Mouse (Mus musculus) 416B (cell line): ENCODE measurements at regions not wholly inside any gene's neighbourhood (a gene's known extent, or its start where the extent isn't known, plus 50 kb on each side); places are given as distances from the start of the nearest gene placed in this dataset.

Source experiments
- DNase-seq: peaks from one replicate; pipeline ENCODE4 v3.0.0; 2011; ENCODE audit warnings: low read depth

- DNase-seq: no peak
Measured at GRCm38 (mm10) chr13:37503898-37504297, 158.9 kb downstream of the Ly86 start.

DNA sequence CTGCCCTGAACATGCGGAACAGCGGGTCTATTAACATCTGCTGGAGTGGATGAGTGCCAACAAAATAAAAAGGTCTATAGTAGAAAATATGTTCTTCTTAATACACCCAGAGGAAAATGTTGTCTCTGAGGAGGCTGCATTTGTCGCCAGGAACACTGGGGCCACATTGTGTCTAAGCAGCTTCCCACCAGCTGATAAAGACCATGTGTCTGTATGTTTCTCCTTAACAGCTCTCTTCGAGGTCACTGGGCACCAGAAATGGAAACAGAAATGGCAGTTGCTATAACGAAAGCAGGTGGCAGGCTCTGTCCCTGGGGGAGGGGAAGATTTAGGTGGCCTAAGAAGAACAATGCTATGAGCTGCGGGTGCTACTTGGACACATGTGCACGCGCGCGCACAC lies 159.4 kb downstream of the Ly86 start:
- peak; percentile 36 for DNase-seq

DNA sequence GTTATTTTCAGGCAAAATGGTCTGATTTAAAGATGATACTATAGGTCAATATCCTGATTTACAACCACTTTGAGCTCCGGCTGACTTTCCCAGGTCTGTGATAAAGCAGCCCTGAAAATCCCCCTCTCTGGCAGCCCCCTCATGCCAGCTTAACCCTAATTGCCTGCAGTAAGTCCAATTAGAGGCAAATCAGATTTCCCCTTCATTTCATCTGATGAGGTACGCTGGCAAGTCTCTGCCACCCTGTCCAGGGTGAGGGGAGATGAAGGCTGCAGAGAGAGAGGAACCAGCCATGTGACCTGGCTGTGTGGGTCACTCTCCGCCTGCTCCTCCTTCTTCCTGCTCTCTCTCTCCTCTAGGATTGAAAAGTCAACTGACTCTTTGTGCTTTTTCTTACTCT lies 160.6 kb downstream of the Ly86 start:
- no peak for DNase-seq

DNA sequence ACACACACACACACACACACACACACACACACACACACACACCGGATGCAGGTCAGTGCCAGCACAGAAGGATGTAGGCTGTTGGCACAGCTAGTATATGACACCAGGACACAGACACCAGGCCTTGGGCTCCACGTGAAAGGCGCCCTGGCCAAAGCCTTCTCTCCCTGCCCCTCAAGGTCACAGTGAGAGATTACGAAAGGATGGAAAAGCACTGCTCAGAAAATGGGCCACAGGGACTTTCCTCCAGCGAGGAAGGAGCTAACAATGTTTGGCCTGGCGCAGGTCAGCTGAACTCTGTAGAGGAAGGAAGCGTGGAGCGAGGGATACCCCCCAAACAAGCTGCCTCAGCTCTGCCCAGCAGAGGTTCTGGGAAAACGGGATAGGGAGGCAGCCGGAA lies 161.0 kb downstream of the Ly86 start:
- DNase-seq: peak; percentile 78

DNA sequence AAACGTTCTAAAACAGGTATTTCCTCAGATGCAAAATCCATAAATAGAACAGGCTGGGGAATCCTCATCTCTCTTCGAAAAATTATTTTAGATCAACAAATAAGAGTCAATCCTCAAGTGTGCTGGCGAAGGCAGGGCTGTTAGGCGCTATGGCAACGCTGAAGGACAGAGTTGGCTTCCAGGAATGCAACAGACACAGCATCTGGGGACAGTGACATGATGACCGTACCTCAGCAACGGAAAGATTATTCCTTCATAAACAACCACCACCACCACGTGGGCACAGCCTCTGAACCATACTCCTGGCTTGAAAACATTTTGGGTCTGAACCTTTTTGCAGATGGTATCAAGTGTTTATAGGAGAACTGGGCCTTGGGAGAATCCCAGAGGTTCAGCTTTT lies 161.7 kb downstream of the Ly86 start:
- DNase-seq: no peak

DNA sequence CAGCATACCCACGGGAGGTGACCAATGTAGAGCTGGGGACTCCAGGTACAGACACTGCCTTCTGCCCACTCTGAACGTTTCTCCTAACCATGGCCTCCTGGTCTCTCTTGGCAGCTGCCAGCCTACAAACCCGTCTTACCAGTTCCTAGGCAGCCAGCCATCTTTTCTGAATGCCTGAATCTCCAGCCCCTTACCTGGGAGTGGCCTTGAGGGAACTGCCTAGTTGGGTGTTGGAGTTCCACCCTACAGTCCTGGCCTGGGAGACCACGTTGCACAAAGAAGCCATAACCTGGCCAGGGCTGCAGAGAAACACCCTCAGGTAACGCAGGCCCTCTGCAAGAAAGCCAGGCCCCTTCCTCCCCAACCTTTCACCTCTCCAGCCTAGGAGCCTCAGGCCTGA lies 162.1 kb downstream of the Ly86 start:
- no peak for DNase-seq

DNA sequence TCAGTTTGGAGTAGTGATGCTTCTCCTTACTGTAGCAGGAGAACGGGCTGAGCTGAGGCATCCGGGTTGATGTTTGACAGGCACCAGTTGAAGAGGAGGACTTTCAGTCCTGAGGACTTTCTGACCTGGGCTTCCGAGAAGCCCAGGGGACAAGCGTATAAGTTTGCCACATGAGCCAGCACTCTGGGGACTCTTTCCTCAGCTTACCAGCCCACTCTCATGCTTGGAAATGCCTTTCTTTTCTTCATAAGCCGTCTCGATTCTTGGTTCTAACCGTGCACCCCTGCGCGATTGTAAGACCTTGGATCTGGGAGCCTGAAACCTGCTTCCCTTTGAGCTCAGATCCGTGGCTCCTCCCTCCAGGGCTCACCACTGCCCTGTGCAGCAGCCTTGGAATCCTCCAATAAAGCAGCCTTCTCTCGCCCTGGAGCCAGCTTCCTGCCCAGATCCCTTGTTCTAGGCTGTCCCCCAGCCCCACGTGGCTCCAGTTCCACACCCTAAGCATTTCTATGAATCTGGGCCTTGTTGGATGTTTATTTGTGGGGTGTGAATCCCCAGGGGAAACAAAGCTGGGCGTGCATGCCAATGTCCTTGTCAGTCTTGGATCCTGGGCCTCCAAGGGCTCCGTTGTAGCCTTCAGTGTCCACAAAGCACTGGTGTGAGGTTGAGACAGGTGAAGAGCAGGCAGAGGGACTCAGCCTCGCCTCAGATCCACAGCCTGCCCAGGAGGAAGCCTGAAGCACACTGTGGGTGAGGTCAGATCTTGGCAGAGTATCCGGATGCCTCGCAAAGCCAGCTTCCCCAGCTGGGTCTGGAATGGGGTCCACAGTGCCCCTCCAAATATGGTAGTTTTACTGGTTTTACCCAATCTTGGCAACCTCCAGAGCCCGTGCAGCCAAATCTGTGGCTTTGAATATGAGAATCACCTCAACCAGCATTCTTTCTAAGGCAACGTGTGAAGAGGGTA lies 163.7 kb downstream of the Ly86 start:
- DNase-seq: peak; percentile 78

GRCm38 (mm10) chr13:37509352-37509851 lies 164.4 kb downstream of the Ly86 start:
- DNase-seq: peak; percentile 98

DNA sequence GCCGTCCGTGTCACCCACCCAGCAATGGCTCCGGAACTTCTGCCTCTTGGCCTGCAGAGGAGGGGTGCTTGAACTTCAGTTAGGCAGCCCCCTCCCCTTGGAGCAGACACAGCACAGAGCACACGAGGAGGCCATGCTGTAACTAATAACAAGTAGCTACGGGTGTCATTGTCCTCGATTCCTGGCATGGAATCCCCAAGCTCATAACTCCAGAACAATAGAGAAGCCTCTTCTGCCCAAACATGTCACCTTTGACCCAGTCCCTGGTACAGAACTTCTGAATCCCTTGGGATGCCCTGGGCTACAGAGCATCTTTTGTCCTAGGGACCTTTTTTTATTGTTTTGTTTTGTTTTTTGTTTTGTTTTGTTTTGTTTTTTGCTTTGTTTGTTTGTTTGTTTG lies 165.5 kb downstream of the Ly86 start:
- no peak for DNase-seq

GRCm38 (mm10) chr13:37511006-37511405 lies 166.0 kb downstream of the Ly86 start:
- no peak for DNase-seq

DNA sequence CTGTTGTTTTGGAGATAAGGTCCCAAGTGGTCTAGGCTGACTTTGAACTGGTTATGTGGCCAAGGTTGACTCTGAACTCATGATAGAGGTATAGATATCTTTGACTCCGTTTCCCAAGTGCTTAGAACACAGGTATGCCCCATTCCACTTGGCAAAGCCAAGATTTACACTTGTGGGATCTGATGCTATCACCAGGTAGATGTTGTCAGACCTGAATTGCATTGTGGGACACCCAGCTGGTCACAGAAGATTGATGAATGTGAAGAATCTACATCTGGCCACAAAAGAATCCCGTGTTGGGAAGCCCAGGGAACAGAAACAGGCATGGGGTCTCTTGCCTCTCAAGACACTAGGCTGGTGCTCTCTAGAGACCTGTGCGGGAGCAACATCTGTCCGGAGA lies 166.4 kb downstream of the Ly86 start:
- DNase-seq: no peak

DNA sequence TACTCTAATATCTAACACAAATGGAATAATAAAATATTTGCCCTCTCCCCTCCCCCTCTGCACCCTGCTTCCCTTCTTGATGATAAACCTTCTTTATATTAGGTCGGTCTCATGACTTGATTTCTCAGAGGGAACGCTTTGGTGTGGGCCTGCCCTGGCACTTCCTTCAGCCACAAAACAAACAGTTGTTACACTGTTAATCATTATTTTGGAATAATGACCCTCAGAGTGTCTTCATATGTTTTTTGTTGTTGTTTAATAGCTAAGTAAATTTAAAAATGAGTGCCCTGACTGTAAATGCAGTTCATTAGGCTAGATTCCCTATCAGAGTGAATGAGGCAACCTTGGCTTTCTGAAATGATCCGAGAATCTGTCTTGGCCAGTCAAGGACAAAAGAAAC lies 167.8 kb downstream of the Ly86 start:
- no peak for DNase-seq

DNA sequence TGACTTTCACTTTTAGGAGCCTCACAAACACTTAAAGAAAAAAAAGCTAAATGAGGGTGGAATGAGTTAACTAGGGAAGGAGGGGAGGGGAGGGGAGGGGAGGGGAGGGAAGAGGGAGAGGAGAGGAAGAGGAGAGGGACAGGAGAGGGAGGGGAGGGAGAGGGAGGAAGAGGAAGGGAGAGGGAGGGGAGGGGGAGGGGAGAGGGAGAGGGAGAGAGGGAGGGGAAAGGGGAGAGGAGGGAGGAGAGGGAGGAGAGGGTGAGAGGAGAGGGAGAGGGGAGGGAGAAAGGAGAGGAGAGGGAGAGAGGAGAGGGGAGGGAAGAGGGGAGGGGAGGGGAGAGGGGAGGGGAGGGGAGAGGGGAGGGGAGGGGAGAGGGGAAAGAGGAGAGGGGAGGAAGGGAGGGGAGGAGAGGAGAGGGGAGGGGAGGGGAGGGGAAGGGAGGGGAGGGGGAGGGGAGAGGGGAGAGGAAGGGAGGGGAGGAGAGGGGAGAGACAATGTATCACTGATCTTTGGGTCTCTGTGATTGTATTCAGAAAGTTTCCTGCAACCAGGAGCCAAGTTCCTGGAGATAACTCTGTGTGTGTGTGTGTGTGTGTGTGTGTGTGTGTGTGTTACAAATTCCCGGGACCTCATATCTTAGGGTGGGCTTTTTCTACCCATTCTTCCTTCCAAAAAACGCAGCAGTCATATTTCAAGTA lies 168.3 kb downstream of the Ly86 start:
- DNase-seq: peak; percentile 28

GRCm38 (mm10) chr13:37513905-37514607 lies 169.0 kb downstream of the Ly86 start:
- DNase-seq: peak; percentile 22

DNA sequence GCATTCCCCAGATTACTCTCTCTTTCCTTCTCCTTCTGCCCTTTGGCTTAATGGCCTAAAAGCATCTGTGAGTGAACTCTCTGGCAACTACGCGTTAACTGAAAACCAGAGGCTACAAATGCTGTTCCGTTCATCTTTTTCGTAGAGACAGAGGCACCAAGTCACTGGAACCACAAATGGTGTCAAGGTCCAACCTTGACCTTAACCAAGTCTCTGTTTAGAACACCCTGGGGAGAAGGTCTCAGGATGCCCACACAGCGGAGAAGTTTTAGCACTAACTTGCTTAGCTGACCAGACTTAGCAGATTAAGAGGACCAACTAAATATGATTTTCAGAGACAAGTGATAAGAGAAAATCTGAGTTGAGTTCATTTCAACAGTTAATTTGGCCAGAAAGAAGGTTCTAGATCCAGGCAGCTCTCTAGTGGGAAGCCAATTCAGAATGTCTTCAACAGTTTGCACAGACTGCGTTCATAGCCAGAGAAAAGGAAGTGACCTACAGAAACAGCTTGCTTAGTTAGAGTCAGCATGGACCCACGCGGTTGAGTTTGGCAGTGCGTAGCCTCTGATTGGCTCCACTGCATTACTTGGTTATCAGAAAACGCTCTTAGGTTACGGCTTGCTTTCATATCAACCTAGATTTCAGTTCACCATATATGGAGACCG lies 169.8 kb downstream of the Ly86 start:
- DNase-seq: no peak

DNA sequence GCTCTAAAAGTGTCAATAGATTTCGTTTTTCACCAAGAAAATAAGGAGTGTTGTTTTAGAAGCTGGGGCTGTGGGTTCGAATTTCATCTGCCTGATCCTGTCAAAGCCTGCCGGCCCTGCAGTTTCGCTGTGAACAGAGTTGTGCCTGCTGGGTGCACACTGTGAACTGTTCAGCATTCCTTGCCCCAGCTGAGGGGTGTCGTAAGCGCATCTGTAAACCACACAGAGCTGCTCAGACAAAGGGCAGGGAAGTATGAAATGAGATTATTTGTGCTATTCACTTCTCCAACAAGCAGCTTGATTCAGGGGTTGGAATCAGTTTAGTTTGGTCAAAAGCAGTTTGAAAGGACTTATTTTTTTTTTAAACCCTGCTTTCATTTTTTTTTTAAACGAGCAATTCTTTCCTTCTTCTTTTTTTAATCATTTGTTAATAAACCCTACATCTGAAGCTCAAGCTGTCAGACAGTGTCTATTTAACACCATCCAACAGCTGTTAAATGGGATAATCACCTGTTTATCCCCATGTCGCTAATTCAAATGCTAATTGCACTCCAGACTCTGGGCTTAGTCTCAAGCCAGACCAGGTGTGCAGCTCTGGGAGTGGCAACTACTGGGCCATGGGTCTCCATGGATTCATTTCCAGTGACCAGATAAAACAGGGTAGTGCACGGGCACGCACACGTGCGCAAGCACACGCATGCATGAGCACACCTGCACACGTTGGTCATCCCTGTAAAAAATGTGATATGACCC lies 172.2 kb downstream of the Ly86 start:
- DNase-seq: peak; percentile 38

DNA sequence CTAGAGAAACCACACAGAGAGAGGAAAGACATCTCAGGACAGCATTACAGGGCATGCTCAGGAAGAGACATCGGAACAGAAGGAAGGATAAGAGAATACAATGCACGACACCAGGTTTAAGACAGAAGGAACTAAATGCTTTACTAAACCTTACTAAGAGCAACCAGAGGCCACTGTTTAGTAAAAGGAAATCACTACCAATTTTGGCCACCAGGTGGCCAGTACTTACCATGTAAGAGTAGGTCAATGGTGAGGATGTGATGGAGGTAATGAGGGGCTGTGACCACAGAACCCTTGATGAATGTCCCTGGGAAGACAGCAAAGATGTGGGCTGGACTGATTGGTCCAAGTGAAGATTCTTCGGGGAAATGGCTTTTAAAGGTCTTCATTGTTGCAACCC lies 174.9 kb downstream of the Ly86 start:
- peak; percentile 90 for DNase-seq

DNA sequence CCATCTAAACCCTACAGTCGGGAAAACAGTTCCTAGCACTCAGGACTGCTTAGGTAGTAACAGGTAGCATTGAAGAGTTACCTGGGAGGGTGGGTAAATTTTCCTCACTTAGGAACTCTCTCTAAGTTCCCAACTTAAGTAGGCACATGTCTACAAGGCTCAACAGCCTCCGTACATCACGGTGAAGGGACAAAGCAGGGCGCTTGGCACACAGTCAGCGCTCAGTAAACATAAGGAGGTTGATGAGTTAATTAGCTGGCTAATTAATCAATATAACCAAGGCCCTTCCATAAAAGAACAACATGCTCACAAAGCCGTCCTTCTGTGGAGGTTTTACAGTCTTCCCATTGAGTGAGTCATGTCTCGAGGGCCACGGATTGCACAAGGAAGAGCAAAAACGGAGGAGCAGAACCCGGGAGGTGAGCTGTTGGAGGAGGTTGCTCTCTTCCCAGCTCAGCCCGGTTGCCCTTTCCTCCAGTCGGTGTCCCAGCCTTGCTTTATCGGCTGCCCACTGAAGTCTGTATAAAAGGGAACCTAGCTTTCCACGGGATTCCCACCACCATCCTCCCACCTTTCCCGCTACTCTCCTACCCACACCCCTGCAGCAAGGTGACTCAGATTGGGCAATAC lies 180.2 kb downstream of the Ly86 start:
- DNase-seq: no peak

DNA sequence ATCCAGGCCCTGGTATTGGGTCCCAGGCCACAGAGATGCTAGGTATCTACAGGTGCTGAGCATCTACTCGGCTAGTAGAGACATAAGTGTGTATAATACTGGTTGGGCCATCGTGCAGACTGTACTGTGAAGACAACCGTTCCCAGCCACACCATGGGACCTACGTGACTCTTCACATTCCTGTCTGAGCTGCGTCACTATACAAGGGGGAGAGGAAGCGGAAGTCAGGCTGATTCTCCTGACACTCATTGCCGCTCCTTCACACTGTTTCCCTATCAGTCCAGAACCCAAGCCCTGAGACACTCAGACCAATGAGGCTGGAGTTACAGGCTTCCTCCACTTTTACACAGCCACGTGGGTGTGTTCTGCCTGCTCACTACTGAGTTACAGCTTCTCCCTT lies 181.1 kb downstream of the Ly86 start:
- no peak for DNase-seq

DNA sequence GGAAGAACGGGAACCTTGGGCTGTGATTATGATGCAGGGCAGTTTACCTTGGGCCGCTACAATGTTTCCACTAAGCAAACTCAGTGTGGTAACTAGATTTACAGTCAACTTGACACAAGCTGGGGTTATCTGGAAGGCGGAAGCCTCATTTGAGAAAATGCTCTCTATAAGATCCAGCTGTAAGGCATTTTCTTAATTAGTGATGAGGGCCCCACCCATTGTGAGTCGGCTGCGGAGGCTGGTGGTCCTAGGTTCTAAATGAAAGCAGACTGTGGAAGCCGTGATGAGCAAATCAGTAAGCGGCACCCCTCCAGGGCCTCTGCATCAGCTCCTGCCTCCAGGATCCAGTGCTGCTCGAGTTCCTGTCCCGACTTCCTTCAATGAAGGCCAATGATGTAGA lies 183.4 kb downstream of the Ly86 start:
- DNase-seq: no peak

DNA sequence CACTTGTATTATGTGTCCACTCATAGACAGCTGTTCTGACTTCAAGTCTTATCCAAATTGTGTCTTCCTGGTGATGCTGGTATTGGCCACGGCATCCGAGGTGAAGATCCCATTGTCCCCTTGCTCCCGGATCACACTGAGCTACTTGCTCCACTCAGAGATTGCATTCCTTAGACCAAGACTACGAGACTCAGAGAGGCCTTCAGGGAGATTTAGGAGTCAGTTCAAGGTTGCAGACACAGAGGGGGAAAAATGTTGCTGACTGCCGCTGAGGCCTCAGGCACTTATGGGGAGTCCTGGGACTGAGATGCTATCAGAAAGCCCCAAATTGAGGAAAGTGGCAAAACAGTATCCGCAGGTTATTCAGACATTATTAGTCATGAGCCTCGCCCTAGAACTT lies 183.9 kb downstream of the Ly86 start:
- DNase-seq: no peak
